Mouse (Mus musculus) megakaryocyte progenitor cell, adult 5-6 weeks (primary cell): ENCODE measurements around the gene Afap1l2. TPM values are rescaled to one million over a fixed set of nuclear protein-coding genes. Genes with fewer than 3 reads are reported as not detected.

Experiments
- ATAC-seq: replicated peaks from 2 replicates; pipeline ENCODE4 v1.8.0; 2016; ENCODE audit warnings: mild to moderate bottlenecking, moderate TSS enrichment, inconsistent platforms; ENCODE audit not compliant: poor library complexity
- total RNA-seq, 2 experiments: library from RNA; stranded (forward) in 1 of 2; stranded (reverse) in 1 of 2; fragments of 157-497, 149-512 nt in 1 of 2; fragments of 200-1000 nt in 1 of 2; gene quantifications; 2 replicates each; pipeline versions ENCODE4 v1.2.3 to v1.2.4; 2015 to 2017

Afap1l2 gene
- total RNA-seq, 2 experiments from 2014 or later = not detected

DNA sequence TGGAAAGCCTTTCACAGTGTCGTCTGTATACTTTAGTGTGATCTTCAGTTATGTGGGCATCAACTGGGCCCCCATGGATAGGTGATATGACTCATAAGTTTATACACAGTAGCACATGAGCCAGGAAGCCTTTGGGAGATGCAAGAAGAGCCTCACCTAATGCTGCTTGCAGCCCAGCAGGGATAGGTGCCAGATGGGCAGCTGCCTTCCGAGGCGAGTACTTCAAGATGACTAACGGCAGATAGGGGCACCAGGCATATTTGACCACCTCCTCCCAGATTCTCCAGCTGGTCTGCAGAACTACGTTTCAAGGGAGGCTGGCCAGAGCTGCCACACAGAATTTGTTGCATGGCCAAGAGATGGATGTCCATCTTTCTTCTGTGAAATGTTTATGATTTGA lies 114.7 kb downstream of the Afap1l2 start:
- no peak for ATAC-seq

DNA sequence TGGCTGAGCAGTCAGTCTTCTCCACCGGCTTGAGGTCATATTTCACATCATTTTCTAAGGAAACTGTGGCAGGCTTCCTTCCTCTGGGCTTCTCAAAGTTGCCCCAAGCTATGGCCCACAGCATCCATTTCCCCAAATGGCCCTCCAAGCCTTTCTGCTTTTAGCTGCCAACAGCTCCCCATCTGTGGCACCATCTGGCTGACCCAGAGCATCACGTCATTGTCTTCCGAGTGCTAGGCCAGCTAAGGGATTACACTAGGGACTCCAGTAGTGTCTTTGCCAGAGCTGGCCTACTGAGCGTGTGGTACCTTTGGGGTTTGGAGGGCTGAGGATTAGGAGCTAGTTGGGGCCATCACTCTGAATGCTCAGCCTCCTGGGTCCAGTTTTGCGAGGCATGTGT lies 115.4 kb downstream of the Afap1l2 start:
- ATAC-seq = no peak

DNA sequence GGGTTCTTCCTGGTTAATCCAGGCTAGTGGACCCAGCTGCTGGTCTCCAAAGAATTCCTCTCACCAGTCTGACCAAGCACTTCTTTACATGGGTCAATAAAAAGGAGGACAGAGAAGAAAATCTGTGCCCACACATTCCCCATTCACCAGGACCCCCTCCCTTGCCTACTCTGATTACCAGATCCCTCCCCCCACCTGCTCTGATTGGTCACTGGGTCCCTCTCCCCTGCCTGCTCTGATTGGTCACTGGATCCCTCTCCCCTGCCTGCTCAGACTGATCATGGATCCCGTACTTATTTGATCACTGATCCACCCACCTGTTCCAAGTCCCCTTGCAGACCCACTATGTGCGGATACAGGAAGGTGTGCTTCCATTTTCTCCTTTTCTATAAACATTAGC lies 116.6 kb downstream of the Afap1l2 start:
- ATAC-seq = no peak

DNA sequence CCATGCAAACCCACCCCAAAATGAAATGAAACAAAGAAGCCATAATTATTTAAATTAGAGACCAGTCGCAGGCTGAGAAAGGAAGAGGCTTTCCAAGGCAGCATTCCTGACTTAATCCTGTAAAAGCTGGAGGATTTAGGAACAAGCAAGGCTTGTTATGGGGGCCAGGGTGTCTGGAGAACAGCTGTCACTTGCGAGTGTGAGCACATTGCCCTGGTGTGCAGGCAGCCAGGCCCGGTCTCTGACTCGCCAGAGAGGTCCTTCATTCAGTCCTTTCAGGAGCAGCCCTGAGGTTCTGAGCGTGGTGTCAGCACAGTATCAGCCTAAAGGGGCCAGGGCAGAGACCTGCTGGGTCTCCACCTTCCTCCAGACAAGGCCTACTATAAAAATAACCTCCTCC lies 119.4 kb downstream of the Afap1l2 start:
- ATAC-seq = no peak

DNA sequence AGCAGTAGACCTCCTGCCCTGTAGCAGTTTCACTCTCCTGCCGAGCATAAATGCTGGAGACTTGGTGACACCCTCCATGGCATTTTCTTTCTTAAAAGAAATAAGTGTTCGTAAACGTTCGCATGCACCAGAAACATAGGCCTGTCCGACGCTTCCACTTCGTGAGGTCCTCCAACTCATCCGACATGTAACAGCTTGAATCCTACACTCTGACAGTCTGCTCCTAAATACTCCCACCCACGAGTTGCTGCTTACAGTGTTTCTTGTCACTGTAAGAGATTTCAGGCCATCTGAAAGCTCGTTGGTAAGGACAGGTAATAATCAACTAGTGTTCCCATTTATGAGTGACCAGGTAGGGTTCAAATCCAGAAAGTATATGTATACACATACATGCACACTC lies 120.1 kb downstream of the Afap1l2 start:
- ATAC-seq = no peak

DNA sequence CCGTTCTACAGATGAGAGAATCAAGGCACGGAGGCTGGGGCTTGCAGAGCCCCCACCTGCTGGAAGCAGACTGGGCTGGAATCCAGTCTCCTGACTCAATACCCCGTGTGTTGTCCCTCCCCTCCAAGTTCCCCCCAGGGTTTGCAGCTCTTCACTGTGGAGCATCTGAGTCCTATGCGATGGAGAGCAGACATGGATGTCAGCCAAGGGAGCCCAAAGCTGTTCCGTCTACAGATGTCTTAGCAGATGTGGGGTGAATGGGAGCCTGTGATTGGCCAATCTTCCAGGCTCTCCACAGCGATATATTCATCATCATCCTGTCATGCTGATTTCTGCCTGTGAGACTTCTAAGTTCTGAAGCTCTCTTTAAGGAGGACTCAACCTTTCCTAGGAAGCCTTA lies 130.7 kb downstream of the Afap1l2 start:
- ATAC-seq = no peak

DNA sequence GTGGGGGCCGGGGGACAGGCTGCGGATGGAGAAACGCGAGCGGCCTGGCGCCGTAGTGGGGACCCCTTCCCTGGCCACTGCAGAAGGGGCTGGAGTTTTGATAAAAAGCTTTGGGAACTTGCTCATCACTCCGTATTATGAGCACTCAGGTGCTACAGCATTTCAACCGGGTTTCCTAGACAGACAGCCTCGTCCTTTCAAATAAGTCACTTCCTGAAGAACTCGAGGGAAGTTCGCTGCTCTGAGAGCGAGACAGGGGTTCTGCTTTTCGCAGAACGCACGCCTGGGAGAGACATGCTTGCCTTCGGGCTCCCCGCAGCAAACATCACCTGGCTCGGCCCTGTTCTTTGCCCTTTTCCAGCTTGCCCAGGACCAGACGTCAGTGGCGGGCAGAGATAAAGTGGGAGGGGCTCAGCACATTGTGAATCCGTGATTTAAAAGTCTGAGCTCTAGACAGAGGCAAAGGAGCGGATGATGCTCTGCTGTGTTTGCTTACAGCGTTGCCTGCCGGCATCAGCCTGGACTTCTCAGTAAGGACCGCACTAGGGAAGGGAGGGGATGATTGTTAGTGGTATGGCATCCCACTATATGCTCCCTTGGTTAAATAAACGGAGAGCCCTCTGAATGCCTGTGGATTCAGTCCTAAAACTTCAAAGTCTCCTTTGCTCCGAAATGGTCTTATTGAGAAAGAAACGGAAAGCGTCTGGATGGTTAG lies 133.3 kb downstream of the Afap1l2 start:
- ATAC-seq = no peak

DNA sequence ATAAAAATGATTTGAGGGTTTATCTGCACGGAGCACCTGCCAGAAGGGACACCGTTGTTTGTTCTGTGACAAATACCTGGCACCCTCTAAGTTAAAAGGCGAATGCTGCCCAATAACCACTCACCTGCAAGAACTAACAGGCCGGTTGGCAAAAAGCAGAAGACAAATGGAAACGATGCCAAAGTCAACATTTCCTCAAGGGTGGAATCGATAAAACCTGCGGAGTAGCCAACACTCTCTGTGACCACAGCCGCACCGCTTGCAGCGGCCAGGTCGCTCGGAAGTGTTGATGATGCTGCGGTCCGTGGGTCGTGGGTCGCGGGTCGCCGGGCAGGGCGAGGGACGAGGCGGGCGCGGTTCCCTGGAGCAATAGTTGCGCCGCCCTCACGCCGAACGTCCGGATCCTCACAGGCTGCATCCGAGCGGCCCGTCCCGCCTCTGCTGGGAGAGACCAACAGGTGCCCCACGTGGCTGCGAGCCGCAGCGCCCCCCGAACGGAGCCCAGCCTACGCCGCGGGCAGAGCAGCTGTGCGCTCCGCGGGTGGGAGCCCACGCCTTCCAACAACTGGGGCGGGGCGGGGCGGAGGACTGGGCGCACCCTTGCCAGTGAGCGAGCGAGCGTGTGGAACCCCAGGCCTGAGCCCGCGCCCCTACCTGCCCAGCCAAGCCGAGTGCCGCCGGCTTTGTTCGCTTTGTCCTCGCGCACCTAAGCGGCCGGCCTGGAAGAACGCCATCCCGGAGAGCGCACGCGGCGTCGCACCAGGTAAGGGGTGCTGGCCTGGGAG lies 134.0 kb downstream of the Afap1l2 start, which contains the start of gene Vwa2:
Vwa2 (plus strand) TSS at position 434 of the 785 bp plus-strand sequence.
- no peak for ATAC-seq

DNA sequence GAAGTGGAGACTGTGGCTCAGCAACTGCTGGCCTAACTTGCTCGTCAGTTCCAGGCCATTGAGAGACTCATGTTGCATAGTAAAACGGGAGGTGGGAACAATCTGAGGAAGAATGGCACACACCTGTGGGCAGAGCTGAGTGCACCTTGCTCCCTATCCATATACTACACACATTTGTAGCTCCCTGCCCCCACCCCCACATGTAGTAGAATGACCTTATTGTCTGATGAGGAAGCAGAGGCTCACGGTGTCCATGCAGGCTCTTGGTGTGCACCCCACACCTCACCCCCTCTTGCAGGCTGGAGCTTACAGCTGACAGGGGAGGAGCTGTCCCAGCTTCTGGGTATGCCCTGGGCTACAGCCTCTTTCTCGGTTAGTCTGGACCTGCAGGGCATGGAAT lies 140.3 kb downstream of the Afap1l2 start:
- no peak for ATAC-seq

Other genes with a start within 250 kb of the Afap1l2 start
- gene Ccdc186, start 186.0 kb downstream of the Afap1l2 start, total RNA-seq (2015) = 6.6 and 7.3 TPM in 2 replicates
- 23.8 and 32.2 TPM in 2 replicates for gene Ccdc186, start 186.0 kb downstream of the Afap1l2 start, total RNA-seq (2017)
- gene Tdrd1, start 182.0 kb downstream of the Afap1l2 start, total RNA-seq (2015) = 0.17 TPM in 1 of 2 replicates, not detected in the other
- gene Tdrd1, start 182.0 kb downstream of the Afap1l2 start, total RNA-seq (2017) = 0.04 TPM in 1 of 2 replicates, not detected in the other
- gene Vwa2, start 134.0 kb downstream of the Afap1l2 start, total RNA-seq (2015) = not detected in 2 replicates
- gene Vwa2, start 134.0 kb downstream of the Afap1l2 start, total RNA-seq (2017) = not detected in 2 replicates